Mouse (Mus musculus): Measurements from ENCODE around the gene Atg101.
A peak's percentile ranks its signal among the peaks of the same experiment; 100 is the strongest.

The Atg101 gene

DNA sequence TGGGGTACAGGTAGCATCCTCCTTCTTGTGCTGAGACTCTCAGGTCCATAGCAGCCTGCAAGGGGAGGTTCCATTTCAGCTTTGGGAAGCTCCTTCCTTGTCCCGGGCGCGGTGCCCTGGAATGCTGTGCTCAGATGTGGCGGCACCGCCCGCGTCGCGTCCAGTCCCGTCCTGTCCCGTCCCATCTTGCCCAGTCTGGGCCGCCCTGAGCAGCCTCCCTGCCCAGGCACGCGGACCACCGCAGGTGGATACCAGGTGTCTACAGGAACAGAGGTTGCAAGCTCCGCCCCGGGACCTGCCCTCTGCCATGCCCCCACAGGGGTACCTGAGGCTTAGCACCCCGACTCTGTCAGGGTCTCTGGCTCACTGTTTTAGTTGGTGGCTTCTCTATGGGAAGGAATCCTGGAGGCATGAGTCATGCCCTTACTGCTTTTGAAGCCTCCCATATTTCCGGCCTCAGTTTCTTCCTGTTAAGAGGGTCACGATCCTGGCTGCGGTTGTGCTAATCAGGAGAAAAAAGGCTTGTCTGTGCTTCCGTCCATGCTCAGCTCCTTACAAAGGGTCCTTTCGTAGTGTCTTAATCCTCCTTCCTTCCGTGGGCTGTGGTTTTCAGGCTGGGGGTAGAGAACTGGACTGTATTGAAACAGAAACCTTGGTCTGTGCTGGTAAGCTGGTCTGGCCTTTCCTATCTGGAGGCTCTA is 52.6 kb downstream of the Atg101 start:
- no peak for DNase-seq (ENCODE audit: low spot score)

DNA sequence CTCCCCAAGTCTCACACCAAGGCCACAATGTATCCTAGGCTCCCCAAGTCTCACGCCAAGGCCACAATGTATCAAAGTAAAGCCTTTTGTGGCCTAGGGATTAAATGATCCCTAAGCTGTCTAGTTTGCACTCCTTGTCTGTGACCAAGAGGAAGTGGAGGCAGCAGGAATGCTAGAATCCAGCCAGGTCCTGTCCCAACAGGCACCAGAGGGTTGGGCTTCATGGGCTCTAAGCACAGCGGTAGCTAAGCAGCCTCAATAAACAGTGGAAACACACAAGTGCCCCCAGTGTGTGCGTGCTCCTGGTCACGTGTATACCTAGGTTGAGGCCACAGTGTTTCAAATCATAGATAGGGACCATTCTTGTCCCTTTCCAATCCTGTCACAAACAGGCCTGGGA is 54.3 kb downstream of the Atg101 start:
- DNase-seq (ENCODE audit: low spot score): no peak

DNA sequence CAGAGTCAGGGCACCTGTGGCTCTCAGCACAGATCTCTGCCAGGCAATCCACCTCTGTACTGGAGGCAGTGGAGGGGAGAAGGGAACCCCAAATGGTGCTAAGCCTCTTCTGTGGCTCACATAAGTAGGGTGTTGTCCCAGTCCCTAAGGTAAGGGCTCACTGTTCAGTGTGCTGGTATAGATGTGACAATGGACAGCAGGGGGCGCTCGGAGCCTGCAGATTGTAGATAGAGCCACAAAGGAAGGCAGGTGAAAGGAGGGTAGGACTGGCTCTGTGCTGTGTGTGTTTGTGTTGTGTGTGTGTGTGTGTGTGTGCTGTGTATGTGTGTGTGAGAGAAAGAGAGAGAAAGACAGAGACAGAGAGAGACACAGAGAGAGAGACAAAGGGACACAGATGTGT is 55.5 kb downstream of the Atg101 start:
- peak; percentile 89 for DNase-seq (ENCODE audit: low spot score)
